Mouse (Mus musculus) thymus, postnatal 10 days (tissue): ENCODE results near the gene Ager.

ENCODE experiments used
- DNase-seq, 2 experiments: peaks; one replicate each; pipeline ENCODE4 v3.0.0; 2021; ENCODE audit warnings: low spot score in 2 of 2

Gene Ager

DNA sequence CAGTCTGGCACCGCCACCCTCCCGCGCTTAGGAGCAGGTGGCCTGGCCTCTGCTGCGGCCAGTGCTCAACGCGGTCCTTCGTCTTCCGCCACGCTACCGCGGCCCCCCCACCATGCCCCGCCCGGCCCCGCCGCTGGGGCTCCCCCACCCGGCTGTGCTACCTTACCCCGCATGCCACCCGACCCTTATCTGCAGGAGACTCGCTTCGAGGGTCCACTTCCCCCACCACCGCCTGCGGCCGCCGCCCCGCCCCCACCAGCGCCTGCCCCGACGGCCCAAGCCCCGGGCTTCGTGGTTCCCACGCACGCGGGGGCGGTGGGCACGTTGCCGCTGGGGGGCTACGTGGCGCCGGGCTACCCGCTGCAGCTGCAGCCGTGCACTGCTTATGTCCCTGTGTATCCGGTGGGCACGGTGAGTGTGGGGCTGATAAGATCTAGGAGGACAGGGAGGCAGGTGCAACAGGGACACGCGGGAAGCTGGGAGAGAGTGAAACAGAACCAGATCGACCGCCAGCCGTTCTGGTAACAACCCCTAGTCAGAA, 33.2 kb downstream of the Ager start:
- DNase-seq: peak; percentile 70

DNA sequence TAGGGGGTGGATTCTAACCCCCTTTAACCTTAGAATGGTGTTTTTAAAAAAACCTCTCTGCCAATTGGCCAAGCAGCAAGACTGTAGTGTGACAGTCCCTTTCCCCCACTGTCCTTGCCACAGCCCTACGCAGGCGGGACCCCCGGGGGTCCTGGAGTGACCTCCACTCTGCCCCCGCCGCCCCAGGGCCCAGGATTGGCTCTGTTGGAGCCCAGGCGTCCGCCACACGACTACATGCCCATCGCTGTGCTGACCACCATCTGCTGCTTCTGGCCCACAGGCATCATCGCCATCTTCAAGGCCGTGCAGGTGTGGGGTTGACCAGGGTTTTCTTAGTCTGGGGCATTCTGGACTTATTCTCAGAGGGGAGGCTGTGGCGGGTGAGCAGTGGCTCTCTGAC, 34.0 kb downstream of the Ager start:
- DNase-seq: peak in 1 of 2 experiments; percentile 33

- DNase-seq: peak; percentile 82 to 89
Measured at GRCm38 (mm10) chr17:34632261-34632691, 34.6 kb downstream of the Ager start.

- DNase-seq: no peak
Measured at GRCm38 (mm10) chr17:34635671-34636070, 38.0 kb downstream of the Ager start.

GRCm38 (mm10) chr17:34637459-34637858, 39.8 kb downstream of the Ager start:
- no peak for DNase-seq

DNA sequence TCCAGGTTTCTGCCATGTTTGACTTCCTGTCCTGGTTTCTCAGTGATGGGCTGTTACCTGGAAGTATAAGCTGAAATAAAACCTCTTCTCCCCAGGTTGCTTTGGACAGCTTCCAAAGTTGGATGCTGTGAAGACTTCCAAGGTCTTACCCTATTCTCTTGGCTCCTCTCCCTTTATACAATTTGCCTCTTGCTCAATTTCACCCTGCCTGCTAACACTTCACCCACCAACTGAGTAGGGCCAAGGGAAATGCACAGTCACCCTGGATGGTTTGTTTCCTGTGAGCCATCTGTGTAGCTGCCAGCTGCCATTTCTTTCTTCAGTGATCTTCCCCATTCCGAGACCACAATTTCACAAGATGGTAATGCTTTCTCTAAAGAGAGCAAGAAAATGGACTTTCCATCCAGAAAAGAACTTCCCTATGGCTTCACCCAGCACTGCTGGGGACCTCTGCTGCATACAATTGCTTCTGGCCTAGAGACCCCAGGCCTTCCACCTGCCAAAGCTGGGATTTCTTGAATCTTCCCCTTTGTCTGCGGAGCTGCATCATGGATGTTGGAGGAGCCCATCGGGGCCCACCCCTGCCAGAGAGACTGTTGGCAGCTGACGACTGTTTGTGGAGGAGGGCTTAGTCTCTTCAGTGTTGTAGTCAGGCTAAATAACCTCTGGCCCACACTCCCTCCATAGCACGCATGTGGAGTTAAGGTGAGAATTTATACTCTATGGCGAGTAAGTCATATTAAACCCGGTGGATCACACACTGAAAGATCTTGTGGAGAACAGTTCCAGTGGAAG, 42.0 kb downstream of the Ager start:
- no peak for DNase-seq

DNA sequence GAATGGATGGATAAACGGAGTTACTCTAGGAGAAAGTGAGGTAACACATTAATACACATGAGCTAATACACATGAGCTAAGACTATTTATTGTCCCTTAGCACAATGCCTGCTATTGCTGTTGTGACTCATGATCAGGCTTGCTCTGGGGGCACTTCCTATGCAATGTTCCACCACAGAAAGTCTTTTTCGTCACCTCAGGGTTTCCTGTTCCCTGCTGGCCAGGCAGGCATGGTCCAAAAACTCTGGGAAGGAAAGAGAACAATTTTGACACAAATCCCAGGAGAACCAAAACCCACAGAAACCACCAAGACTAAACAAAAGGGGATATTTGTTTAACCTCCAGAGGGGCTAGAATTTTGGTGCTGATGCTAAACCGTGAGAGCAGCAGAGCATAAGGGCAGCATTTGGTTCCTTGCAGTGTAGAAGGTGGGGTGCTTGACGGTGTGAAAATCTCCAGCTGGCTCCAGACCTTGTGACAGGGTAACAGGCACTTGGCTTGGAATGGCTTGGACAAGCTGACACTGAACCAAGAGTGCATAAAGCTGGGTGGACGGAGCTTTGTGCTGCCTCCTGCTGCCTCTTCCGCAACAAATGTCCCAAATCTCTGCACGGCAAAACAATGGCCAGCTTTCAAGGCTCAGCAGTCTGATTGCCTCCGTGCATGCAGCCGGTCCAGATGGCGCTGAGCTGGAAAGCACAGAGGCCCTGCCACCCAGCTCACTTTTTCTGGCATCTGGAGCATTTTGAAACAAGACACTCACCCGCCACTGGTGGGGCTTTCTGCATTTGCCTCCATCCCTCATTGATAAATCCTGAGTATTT, 43.3 kb downstream of the Ager start:
- DNase-seq: no peak

DNA sequence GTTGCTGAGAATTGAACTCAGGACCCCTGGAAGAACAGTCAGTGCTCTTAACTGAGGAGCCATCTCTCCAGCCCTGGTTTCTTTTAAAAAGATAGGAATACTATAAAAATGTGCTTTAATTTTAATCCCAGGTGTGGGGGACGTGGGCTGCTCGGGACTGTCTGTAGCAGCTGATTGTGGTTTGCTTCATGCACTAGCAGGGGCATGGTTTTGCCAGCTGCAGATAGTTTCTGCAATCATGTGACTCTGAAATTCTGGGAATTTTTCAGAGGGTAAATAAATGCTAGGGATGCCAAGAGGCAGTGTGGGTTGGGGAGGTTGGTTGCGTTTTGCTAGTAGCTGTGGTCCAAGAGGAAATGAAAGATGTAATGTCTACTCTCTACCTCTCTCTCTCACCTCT, 44.3 kb downstream of the Ager start:
- no peak for DNase-seq

DNA sequence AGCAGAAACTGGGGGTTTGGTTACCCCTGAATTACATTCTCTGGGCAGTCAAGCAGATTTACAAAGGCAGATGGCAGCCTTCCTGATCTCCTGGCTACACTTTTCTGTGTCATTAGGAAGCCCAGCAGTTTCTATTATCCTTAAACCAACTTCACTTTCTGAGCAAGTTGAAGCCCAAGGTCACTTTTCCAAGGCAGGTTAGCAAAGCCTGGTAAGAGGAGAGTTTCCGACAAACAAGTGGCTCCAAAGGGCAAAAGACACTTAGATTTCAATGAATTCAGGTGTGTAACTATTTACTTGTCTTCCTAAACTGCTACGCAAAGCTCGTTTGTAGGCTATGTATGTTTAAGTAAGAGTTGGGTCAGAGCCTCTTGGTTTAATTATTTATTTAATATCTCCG, 45.7 kb downstream of the Ager start:
- DNase-seq: no peak

GRCm38 (mm10) chr17:34643944-34644343, 46.3 kb downstream of the Ager start:
- DNase-seq: no peak

- peak; percentile 95 for DNase-seq
Measured at GRCm38 (mm10) chr17:34644608-34645007, 46.9 kb downstream of the Ager start, which contains the start of gene Fkbpl. Gene Fkbpl (plus strand): TSS chr17:34644764.

GRCm38 (mm10) chr17:34645256-34645829, 47.7 kb downstream of the Ager start:
- DNase-seq: no peak

DNA sequence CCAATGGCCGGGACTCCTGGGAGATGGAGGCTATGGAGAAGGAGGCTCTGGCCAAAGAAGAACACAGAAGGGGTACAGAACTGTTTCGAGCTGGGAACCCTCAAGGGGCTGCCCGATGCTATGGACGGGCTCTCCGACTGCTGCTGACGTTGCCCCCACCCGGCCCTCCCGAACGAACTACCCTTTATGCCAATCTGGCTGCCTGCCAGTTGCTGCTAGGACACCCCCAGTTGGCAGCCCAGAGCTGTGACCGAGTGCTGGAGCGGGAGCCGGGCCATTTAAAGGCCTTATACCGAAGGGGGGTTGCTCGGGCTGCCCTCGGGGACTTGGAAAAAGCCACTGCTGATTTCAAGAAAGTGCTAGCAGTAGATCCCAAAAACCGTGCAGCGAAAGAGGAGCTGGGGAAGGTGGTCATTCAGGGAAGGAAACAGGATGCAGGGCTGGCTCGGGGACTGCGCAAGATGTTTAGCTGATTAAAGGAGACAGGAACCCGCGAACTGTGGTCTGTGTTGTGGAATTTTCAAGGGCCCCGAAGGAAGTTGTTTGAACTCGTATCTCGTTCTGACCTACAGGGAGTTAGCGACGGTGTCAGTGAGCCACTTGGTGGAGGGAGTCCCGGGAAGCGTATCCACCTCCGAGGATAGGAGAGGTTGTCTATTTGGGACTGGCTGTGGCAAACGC, 48.3 kb downstream of the Ager start:
- no peak for DNase-seq

DNA sequence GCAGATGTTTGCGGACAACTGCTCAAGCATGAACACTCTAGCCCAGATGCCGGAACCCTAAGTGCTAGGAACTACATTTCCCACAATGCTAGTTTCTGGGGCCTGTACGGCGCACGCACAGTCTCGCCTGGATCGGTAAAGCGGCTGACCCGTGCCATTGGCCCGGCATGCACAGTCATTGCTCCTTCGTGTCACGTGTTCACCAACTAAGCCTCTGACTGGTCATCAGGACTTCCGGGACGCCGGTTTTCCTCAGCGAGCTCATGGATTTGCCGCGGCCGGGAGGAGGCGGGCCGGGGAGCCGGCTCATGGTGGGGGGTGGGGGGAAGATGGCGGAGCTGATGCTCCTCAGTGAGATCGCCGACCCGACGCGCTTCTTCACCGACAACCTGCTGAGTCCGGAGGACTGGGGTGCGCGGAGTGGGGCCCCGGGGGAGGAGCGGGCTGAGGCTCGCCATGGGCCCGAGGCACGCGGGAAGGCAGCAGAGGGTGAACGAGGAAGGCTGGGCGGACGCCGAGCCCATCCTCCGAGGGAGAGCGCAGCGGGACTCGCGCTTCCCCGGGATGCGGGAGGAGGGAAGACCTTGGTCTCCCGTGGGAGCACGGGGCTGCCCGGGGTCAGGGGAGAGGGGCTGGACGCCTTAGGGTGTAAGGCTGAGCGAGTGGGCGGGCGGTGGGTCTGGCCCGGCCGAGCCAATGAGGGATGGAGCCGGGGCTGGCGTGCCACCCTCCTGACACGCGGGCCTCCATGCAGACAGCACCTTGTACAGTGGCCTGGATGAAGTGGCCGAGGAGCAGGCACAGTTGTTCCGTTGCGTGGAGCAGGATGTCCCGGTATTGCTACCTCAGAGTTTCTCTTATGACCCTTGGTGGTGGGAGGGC, 49.5 kb downstream of the Ager start, which contains the start of gene Atf6b:
TSS of gene Atf6b (plus strand) at position 241 of the 882 bp plus-strand sequence.
- peak; percentile 90 to 96 for DNase-seq

DNA sequence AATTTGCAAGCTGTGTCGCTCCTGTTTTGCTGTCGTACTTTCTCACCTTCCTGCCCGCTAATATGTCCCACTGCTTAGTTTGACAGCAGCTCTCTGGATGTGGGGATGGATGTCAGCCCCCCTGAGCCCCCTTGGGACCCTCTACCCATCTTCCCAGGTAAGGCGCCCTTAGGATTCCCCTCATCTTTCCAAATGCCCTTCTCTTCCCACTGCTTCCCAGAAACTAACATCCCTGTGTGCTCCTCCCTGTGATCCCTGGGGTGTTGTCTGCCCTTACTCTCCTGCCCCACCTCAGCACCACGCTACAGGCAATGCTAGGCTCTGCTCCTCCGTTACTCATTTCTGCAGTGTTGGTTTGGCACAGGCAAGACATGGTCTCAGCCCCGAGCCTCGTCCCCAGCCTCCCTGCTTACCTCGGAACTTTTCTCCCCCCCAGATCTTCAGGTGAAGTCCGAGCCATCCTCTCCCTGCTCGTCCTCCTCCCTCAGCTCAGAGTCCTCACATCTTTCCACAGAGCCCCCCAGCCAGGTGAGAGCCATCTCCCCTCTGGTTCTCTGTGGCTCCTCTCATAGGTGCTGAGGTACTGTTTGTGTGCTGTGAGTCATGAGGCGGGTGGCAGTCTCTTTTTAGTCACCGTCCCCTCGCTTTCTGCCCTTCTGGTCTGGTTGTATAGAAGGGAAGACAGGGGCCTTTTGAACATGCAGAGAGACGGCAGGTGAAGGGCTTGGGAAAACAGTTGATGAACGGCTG, 50.7 kb downstream of the Ager start:
- no peak for DNase-seq

DNA sequence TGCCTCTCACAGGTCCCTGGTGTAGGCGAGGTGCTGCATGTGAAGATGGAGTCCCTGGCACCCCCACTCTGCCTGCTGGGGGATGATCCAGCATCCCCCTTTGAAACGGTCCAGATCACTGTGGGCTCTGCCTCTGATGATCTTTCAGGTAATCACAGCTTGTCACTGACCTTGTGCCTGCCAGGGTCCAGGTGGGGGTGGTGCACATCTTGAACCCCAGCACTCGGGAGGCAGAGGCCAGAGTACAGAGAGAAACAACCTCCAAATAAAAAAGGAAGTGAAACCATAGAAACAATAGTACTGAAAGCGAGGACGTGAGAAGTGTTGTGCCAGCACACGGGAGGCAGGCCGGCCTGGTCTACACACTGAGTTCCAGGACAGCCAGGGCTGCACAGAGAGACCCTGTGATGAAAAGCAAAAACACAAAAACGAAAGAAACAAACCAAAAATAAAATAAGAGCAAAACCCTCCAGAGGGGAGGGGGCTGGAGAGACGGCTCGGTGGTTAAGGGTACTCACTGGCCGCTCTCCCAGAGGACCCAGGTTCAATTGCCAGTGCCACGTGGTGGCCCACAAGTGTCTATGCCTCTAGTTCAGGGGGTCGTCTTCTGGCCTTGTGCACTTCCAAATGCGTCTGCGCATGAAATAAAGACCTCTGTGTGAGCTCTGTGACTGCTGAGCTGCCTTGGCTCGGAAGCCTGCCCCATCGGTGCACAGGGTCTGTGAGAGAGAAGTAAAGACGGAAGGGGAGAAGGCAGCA, 51.6 kb downstream of the Ager start:
- DNase-seq: no peak
